Mouse (Mus musculus) forebrain, embryonic 12.5 days (tissue): Measurements from ENCODE around the gene Gm20605. TPM values are rescaled to one million over a fixed set of nuclear protein-coding genes. Genes with fewer than 3 reads are reported as not detected.
"Not testable (repeated sequence)": the region's sequence is repeated elsewhere in the genome, so short reads cannot be mapped to it uniquely, and the experiment has no call there.

Experiments
- ATAC-seq: fragments of 200-750 bp; cut with Nextera tagmentation; 2 replicates; pipeline ENCODE4 v1.8.0; 2017; ENCODE audit warnings: moderate TSS enrichment; ENCODE audit not compliant: low FRiP score
- H3K27ac ChIP-seq: fragments of 300-500 bp; sonication (generic); 2 replicates; pipeline ENCODE4 v1.5.1; 2016; ENCODE audit warnings: mild to moderate bottlenecking
- H3K27me3 ChIP-seq: fragments of 300-500 bp; sonication (generic); 2 replicates; pipeline ENCODE4 v1.6.1; 2016; ENCODE audit warnings: mild to moderate bottlenecking
- H3K36me3 ChIP-seq: fragments of 300-500 bp; sonication (generic); replicated peaks from 2 replicates; pipeline ENCODE4 v1.6.1; 2016; ENCODE audit warnings: mild to moderate bottlenecking
- H3K4me1 ChIP-seq: fragments of 300-500 bp; sonication (generic); 2 replicates; pipeline ENCODE4 v1.6.1; 2016
- H3K4me2 ChIP-seq: fragments of 300-500 bp; sonication (generic); 2 replicates; pipeline ENCODE4 v1.6.1; 2016; ENCODE audit warnings: mild to moderate bottlenecking, moderate library complexity
- H3K4me3 ChIP-seq: fragments of 300-500 bp; sonication (generic); replicated peaks from 2 replicates; pipeline ENCODE4 v1.5.1; 2016; ENCODE audit warnings: mild to moderate bottlenecking
- H3K9ac ChIP-seq: fragments of 300-500 bp; sonication (generic); 2 replicates; pipeline ENCODE4 v1.6.1; 2016; ENCODE audit warnings: mild to moderate bottlenecking
- H3K9me3 ChIP-seq: fragments of 300-500 bp; sonication (generic); 2 replicates; pipeline ENCODE4 v1.6.1; 2016
- WGBS: fragments of 180-500 bp; shearing (Covaris S2); methylation state at CpG from one replicate; pipeline ENCODE4 v1.1.7; 2016; 5-methylcytosine and 5-hydroxymethylcytosine counted together
- polyA plus RNA-seq: library from polyadenylated mRNA; unstranded; fragments of >200 nt; fragmentation: Nextera tagmentation; extraction: Ambion mirVana; gene quantifications from 2 replicates; pipeline ENCODE4 v1.2.1, GENCODE M21; 2016

Gm20605 gene
- polyA plus RNA-seq, 1 experiment from 2014 or later, result 10.1 TPM

DNA sequence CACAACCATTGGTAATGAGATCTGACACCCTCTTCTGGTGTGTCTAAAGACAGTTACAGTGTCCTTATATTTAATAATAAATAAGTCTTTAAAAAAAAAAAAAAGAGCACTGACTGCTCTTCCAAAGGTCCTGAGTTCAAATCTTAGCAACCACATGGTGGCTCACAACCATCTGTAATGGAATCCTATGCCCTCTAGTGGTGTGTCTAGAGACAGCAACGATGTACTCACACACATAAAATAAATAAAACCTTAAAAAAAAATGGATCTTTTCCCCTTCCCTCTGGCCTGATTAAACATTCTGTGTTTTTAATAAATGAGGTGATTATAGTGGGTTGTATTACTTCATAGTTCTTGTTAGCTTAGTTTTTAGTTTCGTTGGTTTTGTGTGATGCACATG, 14.1 kb upstream of the Gm20605 start:
- ATAC-seq, H3K9ac ChIP-seq: not testable (repeated sequence)
- 95% methylated on average over 2 of the region's 2 CpGs for WGBS

DNA sequence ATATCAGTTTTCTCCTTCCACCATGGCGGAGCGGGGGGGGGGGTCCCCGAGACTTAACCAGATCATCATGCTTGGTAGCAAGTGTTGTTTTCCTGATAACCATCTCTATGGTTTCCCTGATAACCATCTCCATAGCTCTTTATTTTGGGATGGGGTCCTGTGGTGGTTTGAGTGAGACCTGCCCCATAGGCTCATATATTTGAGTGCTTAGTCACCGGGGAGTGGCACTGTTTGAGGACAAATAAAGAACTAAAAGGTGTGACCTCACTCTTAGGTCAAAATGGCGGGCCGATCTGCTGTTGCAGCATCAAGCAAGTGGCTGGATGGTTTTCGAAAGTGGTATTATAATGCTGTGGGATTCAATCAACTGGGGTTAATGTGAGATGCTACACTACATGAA, 13.6 kb upstream of the Gm20605 start:
- H3K4me2 ChIP-seq, result no peak overlapping the region
- WGBS, result 89% methylated on average over 7 of the region's 7 CpGs

More for the DNA sequence above, 14.1 kb upstream of the Gm20605 start:
- peaks cover 33% of the 10 kb centered on the region for H3K4me1 ChIP-seq
- H3K36me3 ChIP-seq, H3K4me3 ChIP-seq, H3K27me3 ChIP-seq, H3K4me2 ChIP-seq, H3K27ac ChIP-seq, H3K9me3 ChIP-seq: not testable (repeated sequence)

DNA sequence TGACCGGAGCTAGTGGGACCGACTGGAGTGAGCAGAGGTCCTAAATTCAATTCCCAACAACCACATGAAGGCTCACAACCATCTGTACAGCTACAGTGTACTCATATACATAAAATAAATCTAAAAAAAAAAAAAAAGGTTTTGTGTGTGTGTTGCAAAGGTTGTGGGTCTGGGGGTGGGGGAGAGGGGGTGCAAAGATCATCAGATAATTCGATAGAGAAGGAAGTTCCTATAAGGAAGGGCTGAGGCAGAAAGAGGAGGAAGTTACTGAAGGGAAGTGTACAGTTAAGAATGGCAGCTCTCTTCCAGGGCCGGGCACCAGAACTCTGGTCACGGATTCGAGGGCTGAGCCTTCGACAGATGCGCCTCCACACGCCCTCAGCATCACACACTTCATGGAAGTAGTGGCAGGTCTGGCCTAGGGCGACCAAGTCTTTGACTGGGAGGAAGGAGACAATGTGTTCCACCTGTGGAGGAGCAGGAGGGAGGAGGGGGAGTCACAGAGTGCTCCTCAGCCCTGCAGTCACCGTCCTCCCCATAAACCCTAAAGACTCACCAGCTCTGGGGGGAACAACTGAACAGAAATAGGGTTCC, 4.9 kb upstream of the Gm20605 start:
- WGBS, result 83% methylated on average over 11 of the region's 11 CpGs
- H3K27me3 ChIP-seq, result no peaks in the 10 kb centered on the region
- H3K36me3 ChIP-seq, result no peaks in the 10 kb centered on the region
- H3K4me1 ChIP-seq, result peaks cover 15% of the 10 kb centered on the region
- no peak overlapping the region for H3K27ac ChIP-seq
- no peak for ATAC-seq
- H3K4me3 ChIP-seq, result no peak overlapping the region
- no peak overlapping the region for H3K9ac ChIP-seq
- H3K9me3 ChIP-seq, result no peaks in the 10 kb centered on the region
- no peak overlapping the region for H3K4me2 ChIP-seq

More for the DNA sequence above, 13.6 kb upstream of the Gm20605 start:
- no peak overlapping the region for H3K4me3 ChIP-seq
- no peaks in the 10 kb centered on the region for H3K36me3 ChIP-seq
- no peak overlapping the region for H3K27ac ChIP-seq
- no peaks in the 10 kb centered on the region for H3K27me3 ChIP-seq
- peaks cover 31% of the 10 kb centered on the region for H3K4me1 ChIP-seq
- no peak overlapping the region for H3K9ac ChIP-seq
- ATAC-seq, result no peak
- H3K9me3 ChIP-seq, result no peaks in the 10 kb centered on the region

DNA sequence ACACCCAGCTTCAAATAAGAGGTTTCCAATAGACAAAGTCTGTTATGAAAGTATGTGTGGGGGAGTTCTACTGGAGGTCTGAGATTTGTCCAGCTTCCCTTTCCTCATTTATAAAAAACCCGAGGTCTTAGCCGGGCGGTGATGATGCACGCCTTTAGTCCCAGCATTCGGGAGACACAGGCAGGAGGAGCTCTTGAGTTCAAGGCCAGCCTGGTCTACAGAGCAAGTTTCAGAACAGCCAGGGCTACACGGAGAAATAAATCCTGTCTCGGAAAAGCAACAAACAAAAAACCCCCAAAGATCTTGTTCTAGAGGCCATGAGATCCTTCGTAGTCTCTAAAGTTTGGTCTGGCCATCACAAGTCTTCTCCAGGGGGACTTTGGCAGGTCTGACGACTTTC, 984 bp upstream of the Gm20605 start:
- WGBS, result 2% methylated on average over 9 of the region's 9 CpGs
- H3K4me3 ChIP-seq, result peak overlapping the region; percentile 56
- peak overlapping the region; percentile 84 for H3K27ac ChIP-seq
- no peak for ATAC-seq
- H3K4me2 ChIP-seq, result peak overlapping the region; percentile 82
- peaks cover 49% of the 10 kb centered on the region for H3K4me1 ChIP-seq
- H3K36me3 ChIP-seq, result 0 out of 2 replicates have a peak, but pooled peaks cover 2% of the 10 kb centered on the region
- H3K9ac ChIP-seq, result peak overlapping the region; percentile 59
- H3K9me3 ChIP-seq, result no peaks in the 10 kb centered on the region
- no peaks in the 10 kb centered on the region for H3K27me3 ChIP-seq

DNA sequence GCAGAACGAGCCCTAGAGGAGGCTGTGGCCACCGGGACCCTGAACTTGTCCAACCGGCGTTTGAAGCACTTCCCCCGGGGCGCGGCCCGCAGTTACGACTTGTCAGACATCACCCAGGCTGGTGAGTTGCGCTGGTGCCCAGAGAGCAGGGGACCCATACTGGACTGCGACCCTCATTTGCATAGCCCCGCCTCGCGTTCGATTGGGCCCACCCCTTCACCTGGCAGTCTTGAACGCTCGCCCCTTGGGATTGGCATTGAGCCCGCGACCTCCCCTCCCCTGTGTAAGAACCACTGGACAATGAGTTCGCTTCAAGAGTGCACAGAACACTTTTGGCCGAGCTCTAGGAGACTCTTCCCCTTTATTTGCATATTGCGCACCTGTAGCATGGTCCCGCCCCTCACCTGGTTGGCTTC, 339 bp downstream of the Gm20605 start:
- Histone ChIP-seq H3K9me3 (no peaks in the 10 kb centered on the region), H3K4me3 (peak overlapping the region; percentile 82), H3K27ac (peak overlapping the region; percentile 94), H3K4me2 (peak overlapping the region; percentile 82), H3K36me3 (peaks cover 15% of the 10 kb centered on the region), H3K4me1 (peaks cover 52% of the 10 kb centered on the region), H3K27me3 (no peaks in the 10 kb centered on the region), H3K9ac (peak overlapping the region; percentile 72)
- peak; percentile 45 for ATAC-seq
- under 1% methylated on average over 23 of the region's 23 CpGs for WGBS

DNA sequence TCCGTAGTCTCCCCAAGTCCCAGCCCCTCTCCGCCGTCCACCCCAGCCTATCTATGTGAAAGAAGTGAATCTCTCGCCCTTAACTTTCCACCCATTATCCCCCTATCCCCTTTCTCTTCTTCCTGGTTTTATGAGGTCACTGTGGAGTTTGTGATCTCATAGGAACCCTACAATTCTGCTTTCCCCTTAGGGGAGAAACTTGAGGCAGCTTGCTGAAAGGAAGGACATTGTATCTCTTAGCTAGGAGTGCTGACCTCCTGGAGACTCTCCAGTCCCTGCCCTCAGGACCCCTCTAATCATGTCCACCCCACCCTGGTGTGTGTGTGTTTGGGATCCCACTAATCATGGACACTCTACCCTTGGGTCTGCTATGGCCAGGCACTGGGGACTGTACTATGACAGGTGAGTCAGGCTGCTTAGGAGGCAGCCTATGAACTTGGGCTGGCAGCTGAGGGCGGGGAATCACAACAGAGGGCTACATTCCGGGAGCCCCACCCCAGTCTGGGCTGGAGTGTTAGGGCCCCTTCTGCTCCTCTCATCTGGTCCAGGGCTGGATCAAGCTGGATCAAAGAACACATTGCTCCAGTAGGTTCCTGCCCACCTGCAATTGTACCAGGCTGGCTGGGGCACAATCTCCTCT, 1.1 kb downstream of the Gm20605 start:
- 25% methylated on average over 6 of the region's 6 CpGs for WGBS
- H3K9ac ChIP-seq, result peak overlapping the region; percentile 72
- peak overlapping the region; percentile 47 for H3K27ac ChIP-seq
- peaks cover 48% of the 10 kb centered on the region for H3K4me1 ChIP-seq
- no peaks in the 10 kb centered on the region for H3K27me3 ChIP-seq
- no peak for ATAC-seq
- H3K4me3 ChIP-seq, result peak overlapping the region; percentile 82
- H3K4me2 ChIP-seq, result peak overlapping the region; percentile 82
- no peaks in the 10 kb centered on the region for H3K9me3 ChIP-seq
- H3K36me3 ChIP-seq, result peaks cover 19% of the 10 kb centered on the region

DNA sequence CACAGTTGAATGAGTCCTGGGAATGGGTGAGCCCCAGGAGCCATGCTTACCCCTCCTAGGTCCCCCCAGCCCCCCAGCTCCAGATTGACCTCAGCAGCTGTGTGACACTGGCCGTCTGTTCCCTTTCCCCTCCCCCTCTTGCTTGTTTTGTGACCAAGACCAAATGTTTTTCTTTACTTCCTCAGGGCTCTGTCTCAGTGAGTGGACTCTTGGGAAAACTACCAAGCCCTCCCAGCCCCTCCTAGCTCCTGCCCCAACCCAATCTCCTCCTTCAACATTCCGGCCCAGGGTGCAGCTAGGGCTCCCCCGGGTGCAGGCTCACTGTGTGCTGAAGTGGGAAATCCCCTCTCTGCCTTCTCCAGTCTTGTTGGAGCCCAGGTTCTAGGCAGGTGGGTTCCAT, 1.6 kb downstream of the Gm20605 start:
- H3K9me3 ChIP-seq, result no peaks in the 10 kb centered on the region
- H3K4me3 ChIP-seq, result peak overlapping the region; percentile 82
- peaks cover 48% of the 10 kb centered on the region for H3K4me1 ChIP-seq
- H3K27me3 ChIP-seq, result no peaks in the 10 kb centered on the region
- H3K36me3 ChIP-seq, result peaks cover 25% of the 10 kb centered on the region
- peak overlapping the region; percentile 82 for H3K4me2 ChIP-seq
- no peak for ATAC-seq
- 59% methylated on average over 3 of the region's 3 CpGs for WGBS
- H3K27ac ChIP-seq, result peak overlapping the region; percentile 21
- peak overlapping the region; percentile 72 for H3K9ac ChIP-seq

DNA sequence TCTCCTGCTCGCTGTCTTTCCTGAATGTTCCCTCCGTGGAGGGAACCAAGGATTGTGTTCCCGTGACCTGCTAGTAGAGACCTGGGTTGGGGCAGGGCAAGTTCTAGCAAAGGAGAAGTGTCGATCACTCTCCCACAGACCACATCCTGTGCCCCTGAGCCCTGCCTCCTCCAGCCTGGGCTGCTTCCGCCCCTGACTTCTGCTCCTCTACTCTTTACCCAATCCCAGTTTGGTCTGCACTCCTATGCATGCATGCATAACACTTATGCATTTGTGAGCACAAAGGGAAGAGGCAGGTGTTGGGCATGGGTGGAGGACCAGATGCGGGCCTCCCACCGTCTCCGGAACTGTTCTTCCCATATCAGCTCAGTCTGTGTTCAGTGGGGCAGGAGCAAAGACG, 2.2 kb downstream of the Gm20605 start:
- Histone ChIP-seq H3K4me2 (peak overlapping the region; percentile 82; the same call in 1 of the 2 replicates), H3K27me3 (no peaks in the 10 kb centered on the region), H3K9me3 (no peaks in the 10 kb centered on the region), H3K27ac (no peak overlapping the region; the same call in 1 of the 2 replicates), H3K4me1 (peaks cover 48% of the 10 kb centered on the region), H3K9ac (peak overlapping the region; percentile 25; the same call in 1 of the 2 replicates), H3K36me3 (peaks cover 30% of the 10 kb centered on the region), H3K4me3 (no peak overlapping the region; the same call in 1 of the 2 replicates)
- ATAC-seq, result no peak
- WGBS, result 85% methylated on average over 9 of the region's 9 CpGs

DNA sequence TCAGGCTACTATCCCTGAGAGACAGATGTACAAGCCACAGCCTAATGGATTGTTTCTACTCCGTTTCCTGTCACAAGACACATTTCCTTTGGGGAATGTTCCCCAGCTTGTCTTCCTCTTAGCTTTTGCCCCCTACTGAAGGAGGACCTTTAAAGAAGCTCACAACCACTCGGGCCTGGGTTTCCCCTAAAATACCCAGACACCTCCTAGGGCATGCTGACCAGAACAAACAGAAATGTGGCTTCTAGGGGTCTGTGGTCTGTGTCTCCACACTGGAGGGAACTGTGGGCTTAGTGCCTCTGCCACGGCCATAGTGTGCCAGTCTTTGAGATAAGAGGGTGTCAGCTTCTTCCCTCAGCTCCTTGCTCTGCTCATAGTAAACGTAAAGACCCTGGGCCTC, 2.6 kb downstream of the Gm20605 start:
- no peaks in the 10 kb centered on the region for H3K27me3 ChIP-seq
- no peak overlapping the region for H3K27ac ChIP-seq
- H3K4me3 ChIP-seq, result no peak overlapping the region; the same call in 1 of the 2 replicates
- H3K36me3 ChIP-seq, result peaks cover 35% of the 10 kb centered on the region
- H3K4me1 ChIP-seq, result peaks cover 48% of the 10 kb centered on the region
- H3K4me2 ChIP-seq, result 0 out of 2 replicates have a peak overlapping the region, but pooled peaks have one; percentile 82
- H3K9ac ChIP-seq, result no peak overlapping the region
- H3K9me3 ChIP-seq, result no peaks in the 10 kb centered on the region
- no peak for ATAC-seq
- WGBS, result 80% methylated on average over 4 of the region's 4 CpGs

DNA sequence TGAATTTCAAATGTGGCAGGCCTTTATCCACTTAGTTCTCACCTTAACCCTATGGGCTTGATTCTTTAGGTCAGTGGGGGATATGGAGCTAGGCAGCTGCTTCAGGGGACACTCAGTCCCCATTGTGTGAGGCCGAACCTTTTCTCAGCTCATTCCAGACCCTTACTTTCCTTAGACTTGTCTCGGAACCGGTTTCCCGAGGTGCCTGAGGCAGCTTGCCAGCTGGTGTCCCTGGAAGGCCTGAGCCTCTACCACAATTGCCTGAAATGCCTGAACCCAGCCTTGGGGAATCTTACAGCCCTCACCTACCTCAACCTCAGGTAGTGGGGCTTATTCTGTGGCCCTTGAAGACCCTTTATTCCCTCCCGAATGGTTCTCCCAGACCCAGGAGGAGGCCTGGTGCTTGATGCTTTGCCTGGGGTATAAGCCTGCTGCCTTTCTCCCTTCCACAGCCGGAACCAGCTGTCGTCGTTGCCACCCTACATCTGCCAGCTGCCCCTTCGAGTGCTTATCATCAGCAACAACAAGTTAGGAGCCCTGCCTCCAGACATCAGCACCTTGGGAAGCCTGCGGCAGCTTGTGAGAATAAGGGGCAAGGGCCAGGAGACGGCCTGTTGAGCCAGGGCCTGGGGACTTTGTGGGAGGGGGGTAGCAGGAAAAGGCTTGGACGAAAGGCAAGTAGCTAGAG, 4.6 kb downstream of the Gm20605 start:
- Histone ChIP-seq H3K36me3 (peaks cover 54% of the 10 kb centered on the region), H3K27me3 (no peaks in the 10 kb centered on the region), H3K9ac (no peak overlapping the region), H3K4me2 (no peak overlapping the region), H3K9me3 (no peaks in the 10 kb centered on the region), H3K4me3 (no peak overlapping the region), H3K4me1 (peaks cover 37% of the 10 kb centered on the region), H3K27ac (no peak overlapping the region)
- no peak for ATAC-seq
- WGBS, result 87% methylated on average over 12 of the region's 12 CpGs

DNA sequence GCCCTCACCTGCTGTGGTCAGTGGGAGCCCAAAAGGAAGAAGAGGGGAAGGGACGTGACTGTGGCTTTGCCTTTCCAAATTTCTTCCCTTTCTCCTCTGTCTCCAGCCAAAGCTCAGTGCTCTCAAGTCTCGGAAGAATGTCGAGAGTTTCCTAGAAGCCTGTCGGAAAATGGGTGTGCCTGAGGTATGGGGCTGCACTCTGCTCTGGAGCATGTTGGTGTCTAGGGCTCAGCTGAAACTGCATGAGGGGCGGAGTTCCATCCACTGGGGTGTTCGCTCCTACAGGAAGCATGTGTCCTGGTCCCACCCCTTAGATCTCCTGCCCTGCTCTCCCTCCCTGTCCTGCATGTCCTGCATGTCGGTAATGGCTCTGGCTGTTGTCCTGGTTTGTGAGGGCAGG, 10.5 kb downstream of the Gm20605 start:
- Histone ChIP-seq H3K27ac (no peak overlapping the region), H3K36me3 (peaks cover 80% of the 10 kb centered on the region), H3K9ac (no peak overlapping the region), H3K27me3 (peaks cover 22% of the 10 kb centered on the region), H3K9me3 (no peaks in the 10 kb centered on the region), H3K4me3 (no peak overlapping the region), H3K4me2 (no peak overlapping the region), H3K4me1 (no peaks in the 10 kb centered on the region)
- no peak for ATAC-seq
- 87% methylated on average over 7 of the region's 7 CpGs for WGBS

DNA sequence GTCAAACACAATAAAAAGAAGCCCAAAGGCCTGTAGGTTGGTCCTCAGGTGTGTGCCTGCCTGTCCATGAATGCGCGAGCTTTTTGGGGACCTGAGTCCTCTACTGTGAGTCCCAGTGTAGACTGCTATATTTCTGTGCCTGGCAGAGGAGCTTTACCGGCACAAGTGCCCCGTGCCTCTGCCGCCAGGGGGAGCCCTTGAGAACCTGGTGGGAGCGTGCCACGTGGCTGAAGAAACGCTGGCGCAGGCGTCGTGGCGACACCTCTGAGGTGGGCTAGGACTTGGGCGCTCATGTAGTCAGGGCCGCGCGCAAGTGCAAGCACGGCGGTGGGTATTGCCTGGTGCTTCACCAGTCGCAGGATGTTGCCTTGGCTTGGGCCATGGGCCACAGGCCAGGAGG, 12.1 kb downstream of the Gm20605 start, which contains the start of gene Sap25:
TSS of gene Sap25 (plus strand) at position 281 of the 400 bp plus-strand sequence.
- WGBS, result 90% methylated on average over 19 of the region's 19 CpGs
- Histone ChIP-seq H3K4me2 (no peak within 1 kb of the TSS), H3K4me3 (no peak within 1 kb of the TSS), H3K9ac (no peak within 1 kb of the TSS), H3K36me3 (peaks cover 66% of the 10 kb centered on the region), H3K4me1 (peaks cover 7% of the 10 kb centered on the region), H3K27me3 (peaks cover 38% of the 10 kb centered on the region), H3K9me3 (no peaks in the 10 kb centered on the region), H3K27ac (no peak within 1 kb of the TSS)
- ATAC-seq, result no peak
